Mouse (Mus musculus) intestine, embryonic 16.5 days (tissue): Measurements from ENCODE around the gene Ube2s. TPM values are rescaled to one million over a fixed set of nuclear protein-coding genes. Genes with fewer than 3 reads are reported as not detected.

Experiments
- ATAC-seq: fragments of 200-750 bp; cut with Nextera tagmentation; 2 replicates; pipeline ENCODE4 v1.8.0; 2017; ENCODE audit warnings: moderate TSS enrichment, moderate library complexity
- H3K27ac ChIP-seq: fragments of 300-500 bp; sonication (generic); 2 replicates; pipeline ENCODE4 v1.5.1; 2014; ENCODE audit warnings: mild to moderate bottlenecking, low read length
- H3K27me3 ChIP-seq: fragments of 300-500 bp; sonication (generic); replicated peaks from 2 replicates; pipeline ENCODE4 v1.6.1; 2014; ENCODE audit warnings: low read length, control low read depth, mixed read lengths; ENCODE audit not compliant: control insufficient read depth, insufficient read depth
- H3K36me3 ChIP-seq: fragments of 300-500 bp; sonication (generic); 2 replicates; pipeline ENCODE4 v1.6.1; 2014; ENCODE audit warnings: low read length, control low read depth; ENCODE audit not compliant: control insufficient read depth, insufficient read depth
- H3K4me1 ChIP-seq: fragments of 300-500 bp; sonication (generic); 2 replicates; pipeline ENCODE4 v1.6.1; 2014; ENCODE audit warnings: low read length, control low read depth, mixed read lengths; ENCODE audit not compliant: control insufficient read depth, insufficient read depth
- H3K4me2 ChIP-seq: fragments of 300-500 bp; sonication (generic); 2 replicates; pipeline ENCODE4 v1.6.1; 2014; ENCODE audit warnings: low read depth, low read length, control low read depth
- H3K4me3 ChIP-seq: fragments of 300-500 bp; sonication (generic); 2 replicates; pipeline ENCODE4 v1.5.1; 2014; ENCODE audit warnings: mild to moderate bottlenecking, low read length
- H3K9ac ChIP-seq: fragments of 300-500 bp; sonication (generic); 2 replicates; pipeline ENCODE4 v1.6.1; 2014; ENCODE audit warnings: low read depth, low read length
- H3K9me3 ChIP-seq: fragments of 300-500 bp; sonication (generic); 2 replicates; pipeline ENCODE4 v1.6.1; 2016; ENCODE audit warnings: low read length, control low read depth; ENCODE audit not compliant: control insufficient read depth
- WGBS: fragments of 180-500 bp; shearing (Covaris S2); extraction: QIAGEN DNeasy Blood & Tissue Kit; methylation state at CpG from one replicate; pipeline ENCODE4 v1.1.7; 2014; 5-methylcytosine and 5-hydroxymethylcytosine counted together
- polyA plus RNA-seq: library from polyadenylated mRNA; unstranded; fragments of >200 nt; fragmentation: Nextera tagmentation; extraction: Ambion mirVana; gene quantifications from 2 replicates; pipeline ENCODE4 v1.2.1, GENCODE M21; 2015

Gene Ube2s
- polyA plus RNA-seq, 1 experiment from 2014 or later, result 256 TPM

GRCm38 (mm10) chr7:4744886-4745285 lies 67.5 kb downstream of the Ube2s start:
- peaks cover 21% of the 10 kb centered on the region for H3K36me3 ChIP-seq
- 94% methylated on average over 6 of the region's 6 CpGs for WGBS
- ATAC-seq, result no peak
- no peaks in the 10 kb centered on the region for H3K9me3 ChIP-seq
- H3K9ac ChIP-seq, result no peak overlapping the region
- H3K4me3 ChIP-seq, result no peak overlapping the region
- peaks cover 18% of the 10 kb centered on the region for H3K4me1 ChIP-seq
- H3K27ac ChIP-seq, result no peak overlapping the region
- H3K27me3 ChIP-seq, result no peaks in the 10 kb centered on the region
- no peak overlapping the region for H3K4me2 ChIP-seq

Other genes starting within 250 kb of the Ube2s start
- 3.0 and 4.7 TPM in 2 replicates for gene Ptprh, start 208.5 kb downstream of the Ube2s start, polyA plus RNA-seq
- 16.3 and 23.2 TPM in 2 replicates for gene Tmem86b, start 181.2 kb downstream of the Ube2s start, polyA plus RNA-seq
- gene Ppp6r1, start 153.6 kb downstream of the Ube2s start, polyA plus RNA-seq, result 2.6 and 2.9 TPM in 2 replicates
- gene Hspbp1, start 127.5 kb downstream of the Ube2s start, polyA plus RNA-seq, result 84.9 and 95.4 TPM in 2 replicates
- 0.86 and 1.4 TPM in 2 replicates for gene Brsk1, start 122.0 kb downstream of the Ube2s start, polyA plus RNA-seq
- 4.4 and 5.4 TPM in 2 replicates for gene Tmem150b, start 87.3 kb downstream of the Ube2s start, polyA plus RNA-seq
- gene Kmt5c, start 72.5 kb downstream of the Ube2s start, polyA plus RNA-seq, result 66.7 and 76.0 TPM in 2 replicates
- 38.1 and 50.6 TPM in 2 replicates for gene Cox6b2, start 59.5 kb downstream of the Ube2s start, polyA plus RNA-seq
- not detected in 2 replicates for gene Fam71e2, start 41.3 kb downstream of the Ube2s start, polyA plus RNA-seq
- gene Il11, start 29.7 kb downstream of the Ube2s start, polyA plus RNA-seq, result 0.09 TPM in 1 of 2 replicates, not detected in the other
- 0.75 and 1.0 TPM in 2 replicates for gene Tmem190, start 29.7 kb downstream of the Ube2s start, polyA plus RNA-seq
- 32.8 and 35.9 TPM in 2 replicates for gene Tmem238, start 22.9 kb downstream of the Ube2s start, polyA plus RNA-seq
- gene Rpl28, start 19.7 kb downstream of the Ube2s start, polyA plus RNA-seq, result 320 and 345 TPM in 2 replicates
- 0.12 and 0.15 TPM in 2 replicates for gene Shisa7, start 32.1 kb upstream of the Ube2s start, polyA plus RNA-seq
- 17.8 and 22.9 TPM in 2 replicates for gene Isoc2b, start 57.7 kb upstream of the Ube2s start, polyA plus RNA-seq
- gene Isoc2a, start 64.6 kb upstream of the Ube2s start, polyA plus RNA-seq, result 1.4 TPM in 2 replicates
- not detected in 2 replicates for gene Gm36210, start 93.9 kb upstream of the Ube2s start, polyA plus RNA-seq
- gene Zfp628, start 102.6 kb upstream of the Ube2s start, polyA plus RNA-seq, result 2.7 TPM in 2 replicates
- gene Nat14, start 109.4 kb upstream of the Ube2s start, polyA plus RNA-seq, result 3.1 and 3.6 TPM in 2 replicates
- gene Ssc5d, start 113.2 kb upstream of the Ube2s start, polyA plus RNA-seq, result 3.6 and 3.7 TPM in 2 replicates
- gene Sbk2, start 151.8 kb upstream of the Ube2s start, polyA plus RNA-seq, result 0.56 and 0.58 TPM in 2 replicates
- not detected in 2 replicates for gene Sbk3, start 158.6 kb upstream of the Ube2s start, polyA plus RNA-seq
- gene Zfp579, start 183.6 kb upstream of the Ube2s start, polyA plus RNA-seq, result 20.3 and 21.7 TPM in 2 replicates
- gene Zfp524, start 201.8 kb upstream of the Ube2s start, polyA plus RNA-seq, result 24.3 and 27.3 TPM in 2 replicates
- gene Fiz1, start 202.1 kb upstream of the Ube2s start, polyA plus RNA-seq, result 25.4 and 27.1 TPM in 2 replicates
- 3.6 and 4.7 TPM in 2 replicates for gene Gm44973, start 202.9 kb upstream of the Ube2s start, polyA plus RNA-seq
- 3.5 and 4.0 TPM in 2 replicates for gene Zfp865, start 207.8 kb upstream of the Ube2s start, polyA plus RNA-seq
- 10.1 and 13.7 TPM in 2 replicates for gene Ccdc106, start 208.0 kb upstream of the Ube2s start, polyA plus RNA-seq
- not detected in 2 replicates for gene 4632433K11Rik, start 221.5 kb upstream of the Ube2s start, polyA plus RNA-seq
- 7.9 and 8.0 TPM in 2 replicates for gene Zfp784, start 225.9 kb upstream of the Ube2s start, polyA plus RNA-seq
- 18.2 and 20.2 TPM in 2 replicates for gene Zfp580, start 238.9 kb upstream of the Ube2s start, polyA plus RNA-seq
- gene U2af2, start 249.6 kb upstream of the Ube2s start, polyA plus RNA-seq, result 107 and 112 TPM in 2 replicates